Mouse (Mus musculus) T-helper 17 cell (primary cell): ENCODE data around the gene Nup93.

Experiments
- in situ Hi-C, 2 experiments: fragments of 300-600 bp; cut with MboI, MseI; formaldehyde crosslinking; loops; 1 replicate in 1 of 2; 2 replicates in 1 of 2; pipeline ENCODE4 v1.15.1; 2025; ENCODE audit warnings: high pct_unique_total_duplicates in 2 of 2

Nup93 gene

DNA sequence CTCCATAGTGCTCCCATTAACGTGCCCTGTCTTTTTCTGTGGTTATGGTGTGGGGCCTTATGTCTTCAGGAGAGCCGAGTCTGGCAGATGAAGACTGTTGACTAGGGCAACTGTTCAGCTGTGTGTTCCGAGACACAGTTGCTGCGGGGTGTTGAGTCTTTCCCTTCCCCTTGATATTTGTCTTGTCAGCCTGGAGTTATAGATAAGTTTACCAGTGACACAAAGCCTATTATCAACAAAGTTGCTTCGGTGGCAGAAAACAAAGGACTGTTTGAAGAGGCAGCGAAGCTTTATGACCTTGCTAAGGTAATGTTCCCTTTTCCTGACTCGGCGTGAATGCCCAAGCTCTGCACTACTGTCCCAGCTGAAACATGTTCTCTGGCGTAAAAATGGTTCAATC is 93.3 kb downstream of the Nup93 start:
- in situ Hi-C loops, result loop anchor here in 1 of 2 experiments (25.0 kb wide), 1 partner anchor 1970 kb away; no protein-coding TSS in a partner anchor

DNA sequence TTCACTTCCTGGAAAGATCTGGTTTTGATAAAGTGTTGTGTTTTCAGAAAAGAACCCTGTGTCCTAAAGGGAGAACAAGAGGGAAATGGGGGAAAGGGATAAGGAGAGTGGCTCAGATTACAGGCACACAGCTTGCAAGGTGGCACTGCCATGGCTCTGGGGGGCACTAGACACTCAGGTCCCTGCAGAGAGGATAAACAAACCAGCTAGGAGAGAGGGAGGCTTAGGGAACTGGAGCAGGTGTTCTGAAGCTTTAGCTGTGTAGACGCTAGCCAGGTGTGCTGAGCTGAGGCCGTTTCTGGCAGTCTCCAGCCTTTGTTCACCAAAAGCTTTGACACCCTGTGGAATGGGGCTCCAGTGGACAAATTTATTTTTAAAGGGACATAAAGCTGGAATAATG is 99.7 kb downstream of the Nup93 start:
- in situ Hi-C loops, result loop anchor here in 1 of 2 experiments (25.0 kb wide), 1 partner anchor 1977 kb away; no protein-coding TSS in a partner anchor

DNA sequence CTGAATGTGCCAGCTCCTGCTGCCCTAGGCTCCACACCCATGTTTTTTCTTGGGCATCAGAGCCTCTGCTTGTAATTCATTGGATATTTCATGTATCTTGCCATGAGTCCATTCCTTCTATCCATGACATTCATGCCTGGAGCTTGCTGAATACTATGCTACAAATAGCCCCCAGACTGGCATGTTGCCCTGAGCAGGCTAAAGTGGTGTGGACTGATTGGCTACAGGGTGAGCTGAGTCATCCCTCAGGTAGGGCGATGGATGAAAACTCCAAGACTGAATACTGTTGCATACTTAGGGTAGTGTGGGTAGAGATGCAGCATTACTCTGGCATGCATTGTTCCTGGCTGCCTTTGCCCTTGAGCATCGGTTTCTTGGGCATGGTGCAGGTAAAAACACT is 102.9 kb downstream of the Nup93 start:
- in situ Hi-C loops, result loop anchor here in 1 of 2 experiments (25.0 kb wide), 1 partner anchor 1980 kb away; no protein-coding TSS in a partner anchor

DNA sequence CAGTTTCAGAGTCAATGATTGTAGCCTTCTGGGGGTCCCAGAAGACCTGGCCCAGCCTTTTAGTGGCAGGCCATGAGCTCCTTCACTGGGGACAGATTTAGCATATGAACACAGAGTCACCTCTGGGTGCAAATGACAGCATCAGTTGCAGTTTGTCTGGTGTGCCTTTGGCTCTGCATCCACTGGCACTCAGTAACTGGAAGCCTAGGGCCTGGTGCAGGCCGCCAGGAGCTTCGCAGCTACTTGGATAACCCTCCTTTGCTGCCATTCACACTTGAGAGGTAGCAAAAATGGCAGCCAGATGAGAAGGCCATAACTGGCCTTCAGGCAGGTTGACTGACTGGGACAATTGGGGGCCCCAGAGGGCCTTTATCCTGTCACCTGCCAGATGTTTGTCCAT is 103.3 kb downstream of the Nup93 start:
- in situ Hi-C loops, result loop anchor here in 1 of 2 experiments (25.0 kb wide), 1 partner anchor 1980 kb away; no protein-coding TSS in a partner anchor

DNA sequence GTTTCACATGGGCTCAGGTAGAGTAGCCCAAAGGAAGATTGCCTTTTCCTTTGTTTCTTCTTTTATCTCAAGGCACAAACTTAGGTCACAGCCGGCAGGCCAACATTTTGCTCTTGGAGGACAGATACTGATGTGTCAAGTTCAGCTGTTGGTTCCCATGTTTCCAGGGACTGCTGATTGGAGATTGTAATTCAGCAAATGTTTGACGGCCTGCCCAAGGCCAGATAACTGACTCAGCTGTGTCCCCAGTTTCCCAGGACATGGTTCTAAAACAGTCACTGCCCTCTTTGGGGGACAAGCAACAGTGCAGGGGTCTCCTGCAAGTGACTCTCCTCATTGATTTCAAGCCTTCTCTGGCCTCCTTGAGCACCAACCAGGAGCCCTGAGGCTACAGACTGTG is 105.7 kb downstream of the Nup93 start:
- in situ Hi-C loops, result loop anchor here in 1 of 2 experiments (25.0 kb wide), 1 partner anchor 1983 kb away; no protein-coding TSS in a partner anchor

DNA sequence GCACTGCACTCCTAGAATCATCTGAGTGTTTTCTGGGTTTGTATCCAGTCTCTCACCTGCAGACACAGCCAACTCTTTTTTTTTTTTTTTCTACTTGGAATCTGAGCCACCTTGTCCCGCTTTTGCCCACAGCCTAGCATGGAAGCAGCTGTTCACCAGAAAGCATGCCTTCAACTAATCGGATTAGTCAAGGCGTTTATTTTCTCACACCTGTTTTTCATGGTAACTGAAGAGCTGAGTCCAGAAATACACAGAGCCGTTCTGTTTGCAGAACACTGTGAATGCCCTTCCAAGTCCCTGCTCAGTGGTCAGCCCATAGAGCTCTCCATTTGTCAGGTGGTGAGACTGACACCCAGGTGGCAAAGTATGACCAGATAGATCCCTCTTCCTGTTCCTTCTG is 107.7 kb downstream of the Nup93 start:
- in situ Hi-C loops, result loop anchor here in 1 of 2 experiments (25.0 kb wide), 1 partner anchor 1985 kb away; no protein-coding TSS in a partner anchor

DNA sequence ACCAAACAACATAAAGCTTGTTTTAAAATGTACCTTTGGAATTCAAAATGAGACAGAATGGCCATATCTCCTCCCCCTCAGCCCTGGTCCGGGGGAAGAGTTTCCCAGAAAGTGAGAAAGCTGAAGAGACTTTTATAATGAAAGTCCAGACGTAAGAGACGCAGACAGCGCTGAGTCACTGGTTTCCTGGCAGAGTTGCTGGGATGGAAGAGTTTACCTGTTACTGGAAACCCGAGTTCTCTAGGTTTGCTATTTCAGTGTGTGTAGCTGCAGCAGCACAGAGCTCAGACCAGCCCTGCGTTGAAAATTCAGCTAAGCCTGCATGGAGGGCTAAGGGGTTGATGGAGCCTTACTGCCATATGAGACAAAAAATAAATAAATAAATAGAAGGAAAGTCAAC is 108.7 kb downstream of the Nup93 start:
- in situ Hi-C loops, result loop anchor here in 1 of 2 experiments (25.0 kb wide), 1 partner anchor 1986 kb away; no protein-coding TSS in a partner anchor

DNA sequence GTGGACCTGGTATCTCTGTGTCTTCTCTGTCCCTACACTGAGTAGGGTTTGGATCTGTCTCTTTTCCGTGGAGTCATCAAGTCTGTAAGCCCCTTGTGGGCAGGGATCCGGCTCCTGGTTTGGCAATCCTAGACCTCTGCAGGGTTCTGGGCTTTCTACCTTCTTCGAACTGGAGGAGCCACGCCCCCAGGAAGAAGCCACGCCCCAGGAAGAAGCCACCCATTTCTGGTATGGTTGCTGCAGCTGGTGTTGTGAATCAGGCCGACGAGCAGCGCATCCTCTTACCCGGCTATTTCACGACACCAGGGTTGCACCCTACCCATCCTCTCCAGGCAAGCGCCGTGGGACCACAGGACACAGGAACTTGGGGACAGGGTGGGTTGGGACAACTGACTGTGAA is 109.7 kb downstream of the Nup93 start:
- in situ Hi-C loops, result loop anchor here in 1 of 2 experiments (25.0 kb wide), 1 partner anchor 1987 kb away; no protein-coding TSS in a partner anchor

DNA sequence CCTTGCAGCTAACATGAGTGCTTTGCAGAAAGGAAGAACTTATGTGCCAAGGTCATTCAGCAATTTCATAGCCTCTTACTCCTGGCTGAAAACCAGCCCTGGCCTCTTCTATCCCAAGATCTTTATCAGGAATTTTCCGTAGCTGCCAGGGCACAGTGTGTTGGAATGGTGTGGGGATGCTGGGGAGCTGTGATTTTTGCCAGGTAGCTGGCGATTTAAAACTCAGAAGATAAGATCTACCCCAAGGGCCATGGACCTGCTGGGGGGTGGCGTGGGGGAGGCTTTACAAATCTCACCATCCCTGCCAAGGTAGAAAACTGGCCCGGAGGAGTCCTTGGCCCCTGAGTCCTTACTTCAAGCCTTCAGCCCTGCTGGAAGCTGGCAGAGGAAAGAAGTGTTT is 111.7 kb downstream of the Nup93 start:
- in situ Hi-C loops, result no loop called here

DNA sequence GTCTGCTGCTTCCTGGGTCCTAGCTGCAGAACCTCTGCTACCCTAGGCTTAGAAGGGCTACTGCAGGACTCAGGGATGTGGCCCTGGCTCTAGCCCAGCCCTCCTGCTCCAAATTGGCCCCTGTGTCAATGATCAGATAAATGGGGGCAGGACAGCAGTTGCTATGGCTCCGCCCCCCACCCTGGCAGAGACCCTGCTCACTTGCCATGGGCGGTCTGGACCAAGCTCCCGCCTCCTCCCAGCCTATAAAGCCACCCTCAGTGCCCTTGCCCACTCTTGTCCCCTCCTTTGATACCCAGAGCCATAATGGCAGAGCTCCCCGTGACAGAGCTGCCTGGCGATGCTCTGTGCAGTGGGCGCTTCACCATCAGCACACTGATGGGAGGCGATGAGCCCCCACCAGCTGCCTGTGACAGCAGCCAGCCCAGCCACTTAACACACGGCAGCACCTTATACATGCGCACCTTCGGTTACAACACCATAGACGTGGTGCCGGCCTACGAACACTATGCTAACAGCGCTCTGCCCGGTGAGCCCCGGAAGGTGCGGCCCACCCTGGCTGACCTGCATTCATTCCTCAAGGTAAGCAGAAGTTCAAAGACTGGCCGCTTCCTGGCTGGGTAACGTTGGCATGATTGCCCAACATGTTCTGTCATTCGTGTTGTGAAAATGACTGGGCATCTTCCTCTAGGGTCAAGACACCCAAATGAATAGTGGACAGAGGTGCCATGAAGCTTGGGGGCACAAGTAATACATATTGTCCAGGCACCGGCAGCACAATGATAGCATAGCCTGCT is 114.8 kb downstream of the Nup93 start, which contains the start of gene Slc12a3:
Gene Slc12a3, plus strand, starts transcription at position 270 of the 797 bp plus-strand sequence.
- in situ Hi-C loops, result no loop called here

DNA sequence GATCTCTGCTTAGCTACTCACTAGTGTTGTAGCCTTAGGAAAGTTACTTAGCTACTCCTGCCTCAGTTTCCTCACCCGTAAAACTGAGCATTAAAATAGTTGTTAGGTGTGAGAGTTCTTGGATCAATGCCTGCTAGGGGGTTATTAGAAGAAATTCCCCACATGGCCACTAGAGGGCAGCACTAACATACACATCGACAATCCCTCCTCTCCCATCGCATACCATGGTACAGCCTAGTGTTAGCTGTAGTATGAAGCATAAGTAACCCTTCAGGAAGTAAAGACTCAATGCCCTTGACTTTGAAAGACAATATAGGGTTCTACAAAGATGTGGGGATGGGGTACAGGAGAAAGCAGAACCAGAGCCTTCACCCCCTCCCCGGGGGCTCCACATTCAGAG is 116.4 kb downstream of the Nup93 start:
- in situ Hi-C loops, result loop anchor here in 1 of 2 experiments (10.0 kb wide), 1 partner anchor 364 kb away; the partner anchor contains the start of gene Pllp

DNA sequence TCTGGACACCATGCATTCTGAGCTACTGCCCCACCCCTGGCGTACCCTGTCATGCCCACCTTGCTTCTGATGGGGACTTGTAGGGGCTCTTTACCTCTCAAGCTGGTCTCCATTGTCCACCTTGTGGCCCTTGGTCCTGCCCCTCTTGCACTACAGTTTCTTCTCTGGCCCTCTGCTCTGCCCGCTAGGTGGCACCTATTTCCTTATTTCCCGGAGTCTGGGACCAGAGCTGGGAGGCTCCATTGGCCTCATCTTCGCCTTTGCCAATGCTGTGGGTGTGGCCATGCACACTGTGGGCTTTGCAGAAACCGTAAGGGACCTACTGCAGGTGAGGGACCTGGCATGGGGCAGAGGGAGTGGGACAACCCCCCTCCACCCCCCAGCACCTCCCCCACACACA is 119.0 kb downstream of the Nup93 start:
- in situ Hi-C loops, result loop anchor here in 1 of 2 experiments (10.0 kb wide), 1 partner anchor 361 kb away; the partner anchor contains the start of gene Pllp

DNA sequence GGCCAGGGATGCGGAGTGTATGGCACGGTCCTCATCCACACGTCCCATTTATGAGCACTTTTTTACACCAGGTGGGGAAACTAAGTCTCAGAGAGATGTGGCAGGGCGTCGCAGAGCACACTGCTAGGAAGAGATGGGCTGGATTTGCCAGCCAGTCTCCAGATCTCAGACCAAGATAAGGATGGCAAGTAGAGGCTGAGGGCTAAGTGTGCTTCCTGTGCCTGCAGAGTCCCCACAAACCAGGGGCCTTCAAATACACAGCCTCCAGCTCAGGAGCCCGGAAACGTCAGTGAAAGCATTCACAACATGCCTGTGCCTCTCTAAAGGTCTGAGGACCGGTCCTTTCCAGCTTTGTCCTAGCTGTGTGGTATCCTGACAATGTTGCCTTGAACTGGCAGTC is 123.2 kb downstream of the Nup93 start:
- in situ Hi-C loops, result loop anchor here (5.0 to 10.0 kb wide), 2 partner anchors 140 to 357 kb away; partner anchors contain the start of gene Pllp (in 1 of the 2)

DNA sequence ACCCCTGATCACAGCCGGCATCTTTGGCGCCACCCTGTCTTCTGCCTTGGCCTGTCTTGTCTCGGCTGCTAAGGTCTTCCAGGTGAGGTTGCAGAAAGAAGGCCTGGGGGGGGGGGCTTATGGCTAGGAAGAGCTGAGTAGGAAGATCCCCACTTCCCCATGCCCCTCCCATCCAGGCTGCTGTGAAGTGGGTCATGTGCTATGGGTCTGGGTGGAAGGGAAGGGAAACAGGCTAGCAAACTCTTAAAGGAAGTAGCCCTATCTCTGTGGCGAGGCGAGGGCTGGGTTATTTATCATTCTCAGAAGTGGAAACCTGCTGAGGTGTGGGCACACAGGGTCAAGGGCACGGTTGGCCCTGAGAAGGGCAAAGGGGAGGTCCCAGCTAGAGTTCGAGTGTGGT is 126.4 kb downstream of the Nup93 start:
- in situ Hi-C loops, result no loop called here

DNA sequence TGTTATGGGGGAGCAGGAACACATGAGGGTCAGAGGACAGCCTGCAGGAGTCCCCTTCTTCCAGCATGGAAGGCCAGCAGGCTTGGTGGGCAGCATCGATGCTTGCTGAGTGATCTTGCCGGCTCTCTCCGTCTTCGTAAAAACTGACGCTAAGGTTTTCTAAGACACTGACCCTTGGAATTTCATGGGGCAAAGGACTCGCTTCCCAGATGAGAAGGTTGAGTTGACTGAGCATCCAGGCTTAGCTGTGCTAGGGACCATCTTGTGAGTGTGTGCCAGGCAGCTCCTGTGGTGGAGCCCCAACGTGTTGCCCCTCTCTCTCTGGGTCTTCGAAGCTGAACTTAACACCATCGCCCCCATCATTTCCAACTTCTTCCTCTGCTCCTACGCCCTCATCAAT is 128.3 kb downstream of the Nup93 start:
- in situ Hi-C loops, result no loop called here

DNA sequence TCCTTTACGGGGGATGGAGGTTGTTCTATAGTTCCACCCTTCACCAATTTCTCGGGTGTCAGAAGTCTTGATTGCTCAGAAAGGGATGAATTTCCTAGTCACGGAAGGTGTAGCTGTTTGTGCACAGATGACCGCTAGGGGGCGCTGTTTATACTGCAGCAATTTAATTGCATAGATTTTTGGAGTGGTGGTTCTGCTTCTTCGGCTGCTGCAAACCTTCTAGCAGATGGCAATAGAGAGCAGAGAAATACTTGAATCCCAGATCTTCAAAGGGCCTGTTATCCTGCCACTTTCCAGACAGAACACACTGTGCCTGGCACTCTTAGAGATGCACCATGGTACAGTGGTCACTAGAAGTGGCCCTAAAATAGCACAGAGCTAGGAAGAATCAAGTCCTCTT is 128.9 kb downstream of the Nup93 start:
- in situ Hi-C loops, result no loop called here

DNA sequence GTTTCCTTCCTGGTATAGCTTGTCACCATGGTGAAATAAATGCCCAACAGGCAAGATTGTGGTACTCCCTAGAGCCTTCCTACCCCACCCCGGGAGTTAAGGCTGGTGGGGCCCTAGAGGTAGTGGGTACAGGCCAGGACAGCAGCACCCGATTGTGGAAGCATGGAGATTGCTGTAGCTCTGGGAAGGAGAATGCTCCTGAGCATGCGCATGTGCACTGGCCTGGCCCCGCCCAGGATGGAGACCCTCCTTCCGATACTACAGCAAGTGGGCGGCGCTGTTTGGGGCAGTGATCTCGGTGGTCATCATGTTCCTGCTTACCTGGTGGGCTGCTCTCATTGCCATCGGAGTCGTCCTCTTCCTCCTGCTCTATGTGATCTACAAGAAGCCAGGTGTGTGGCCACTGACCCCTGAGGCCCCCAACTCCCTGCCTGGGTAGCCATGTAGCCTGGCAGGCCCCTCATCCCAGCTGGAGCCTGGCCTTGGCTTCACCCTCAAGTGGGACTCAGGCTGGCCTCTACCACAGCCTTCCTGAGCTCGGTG is 129.5 kb downstream of the Nup93 start:
- in situ Hi-C loops, result no loop called here

DNA sequence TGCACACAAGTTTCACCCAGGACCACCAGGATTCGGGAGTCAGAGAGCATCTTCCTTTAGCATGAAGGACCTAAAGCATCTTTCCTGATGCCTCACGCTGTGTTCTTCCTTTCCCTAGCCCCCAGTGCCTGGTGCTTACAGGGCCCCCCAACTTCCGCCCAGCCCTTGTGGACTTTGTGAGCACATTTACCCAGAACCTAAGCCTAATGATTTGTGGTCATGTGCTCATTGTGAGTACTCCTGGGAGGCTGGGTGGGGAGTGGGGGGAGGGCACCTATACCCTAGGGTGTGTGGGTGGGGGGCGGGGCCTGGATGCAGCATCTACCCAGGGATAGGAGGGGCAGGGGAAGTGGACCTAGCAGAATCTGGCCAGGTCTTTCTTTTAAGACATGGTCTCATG is 131.3 kb downstream of the Nup93 start:
- in situ Hi-C loops, result loop anchor here in 1 of 2 experiments (5.0 kb wide), 2 partner anchors 37 to 132 kb away; no protein-coding TSS in a partner anchor

DNA sequence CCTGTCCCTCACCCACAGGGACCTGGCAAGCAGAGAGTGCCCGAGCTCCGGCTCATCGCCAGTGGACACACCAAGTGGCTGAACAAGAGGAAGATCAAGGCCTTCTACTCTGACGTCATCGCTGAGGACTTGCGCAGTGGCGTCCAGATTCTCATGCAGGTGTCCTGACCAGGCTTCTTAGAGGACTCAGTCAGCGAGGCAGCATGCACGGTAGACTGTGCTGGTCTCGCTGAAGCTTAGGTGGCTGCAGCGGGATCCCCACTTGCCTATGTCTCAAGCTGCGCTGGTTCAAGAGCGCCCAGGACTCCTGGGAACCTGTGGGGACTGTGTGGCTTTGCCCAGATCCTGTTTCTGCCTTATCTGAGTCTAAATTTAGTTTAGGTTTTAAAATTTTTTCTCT is 131.9 kb downstream of the Nup93 start:
- in situ Hi-C loops, result loop anchor here in 1 of 2 experiments (5.0 kb wide), 2 partner anchors 36 to 131 kb away; no protein-coding TSS in a partner anchor

DNA sequence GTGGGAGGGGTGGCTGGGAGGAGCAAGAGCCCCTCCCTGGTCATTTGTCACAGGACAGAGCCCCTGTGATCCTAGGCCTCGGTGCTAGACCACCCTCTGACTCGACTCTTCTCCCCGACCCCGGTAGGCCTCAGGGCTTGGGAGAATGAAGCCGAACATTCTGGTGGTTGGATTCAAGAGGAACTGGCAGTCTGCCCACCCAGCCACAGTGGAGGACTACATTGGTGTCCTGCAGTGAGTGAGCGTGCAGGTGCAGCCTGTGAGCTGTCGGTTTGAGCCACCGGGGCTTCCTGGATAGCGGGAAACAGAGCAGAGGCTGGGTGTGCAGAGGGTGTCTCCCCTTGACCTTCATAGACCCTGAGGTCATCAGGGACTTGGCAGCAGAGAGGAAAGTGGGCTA is 134.1 kb downstream of the Nup93 start:
- in situ Hi-C loops, result loop anchor here in 1 of 2 experiments (5.0 kb wide), 2 partner anchors 34 to 129 kb away; no protein-coding TSS in a partner anchor

DNA sequence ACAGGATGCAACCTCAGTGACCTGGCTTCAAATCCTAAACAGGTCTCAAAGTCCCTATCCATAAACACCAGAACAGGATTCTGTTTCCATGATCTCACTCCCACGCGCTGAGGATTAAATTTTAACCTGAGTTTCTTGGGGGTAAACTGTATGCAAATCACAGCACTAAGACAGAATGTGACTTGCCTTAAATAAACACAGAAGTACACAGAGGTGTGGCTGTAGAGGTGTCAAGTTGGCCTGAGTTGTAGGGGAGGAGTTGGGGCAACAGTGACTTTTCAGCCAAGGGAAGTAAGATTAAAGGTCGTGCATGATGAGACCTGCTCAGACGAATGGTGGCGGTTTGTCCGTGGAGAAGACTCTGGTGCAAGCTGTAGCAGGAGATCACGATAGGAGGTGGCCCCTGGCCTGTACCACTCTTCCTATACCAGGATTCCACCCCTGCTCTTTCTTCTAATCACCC is 139.7 kb downstream of the Nup93 start:
- in situ Hi-C loops, result no loop called here

DNA sequence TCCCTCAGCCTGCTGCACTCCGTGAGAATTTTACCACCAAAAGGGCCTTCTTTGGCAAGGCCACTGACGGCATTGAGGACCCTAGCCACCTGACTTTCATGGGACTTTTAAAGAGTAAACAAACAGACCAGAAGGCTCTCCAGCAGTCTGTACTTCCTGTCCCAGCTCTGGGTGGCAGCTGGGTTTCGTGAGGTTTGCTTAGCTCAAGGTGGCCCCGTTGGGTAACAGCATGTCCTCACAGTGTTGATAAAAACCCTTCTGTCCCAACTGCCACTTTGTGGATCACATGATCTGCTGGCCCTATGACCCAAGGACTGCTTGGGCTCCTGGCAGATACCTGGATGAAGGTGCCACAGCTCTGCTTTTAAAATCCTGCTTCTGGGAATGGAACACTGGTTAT is 140.2 kb downstream of the Nup93 start:
- in situ Hi-C loops, result no loop called here
